Mouse (Mus musculus) stomach, embryonic 15.5 days (tissue): Measurements from ENCODE around the gene Btg2. TPM values are rescaled to one million over a fixed set of nuclear protein-coding genes. Genes with fewer than 3 reads are reported as not detected.
A peak's percentile ranks its signal among the peaks of the same experiment; 100 is the strongest.

Experiments used
- ATAC-seq: fragments of 200-750 bp; cut with Nextera tagmentation; 2 replicates; pipeline ENCODE4 v1.8.0; 2017; ENCODE audit warnings: low read depth, moderate number of reproducible peaks, moderate TSS enrichment; ENCODE audit not compliant: insufficient read depth, low FRiP score
- H3K27ac ChIP-seq: fragments of 300-500 bp; sonication (generic); 2 replicates; pipeline ENCODE4 v1.5.1; 2015; ENCODE audit warnings: mild to moderate bottlenecking, inconsistent platforms
- H3K27me3 ChIP-seq: fragments of 300-500 bp; sonication (generic); replicated peaks from 2 replicates; pipeline ENCODE4 v1.6.1; 2015; ENCODE audit warnings: inconsistent platforms
- H3K36me3 ChIP-seq: fragments of 300-500 bp; sonication (generic); 2 replicates; pipeline ENCODE4 v1.6.1; 2015; ENCODE audit warnings: inconsistent platforms
- H3K4me1 ChIP-seq: fragments of 300-500 bp; sonication (generic); 2 replicates; pipeline ENCODE4 v1.6.1; 2015; ENCODE audit warnings: inconsistent platforms
- H3K4me2 ChIP-seq: fragments of 300-500 bp; sonication (generic); 2 replicates; pipeline ENCODE4 v1.6.1; 2015; ENCODE audit warnings: mild to moderate bottlenecking, inconsistent platforms
- H3K4me3 ChIP-seq: fragments of 300-500 bp; sonication (generic); replicated peaks from 2 replicates; pipeline ENCODE4 v1.5.1; 2015; ENCODE audit warnings: inconsistent platforms
- H3K9ac ChIP-seq: fragments of 300-500 bp; sonication (generic); 2 replicates; pipeline ENCODE4 v1.6.1; 2015; ENCODE audit warnings: inconsistent platforms
- H3K9me3 ChIP-seq: fragments of 300-500 bp; sonication (generic); 2 replicates; pipeline ENCODE4 v1.6.1; 2016; ENCODE audit warnings: inconsistent platforms
- WGBS: fragments of 180-500 bp; shearing (Covaris S2); methylation state at CpG from one replicate; pipeline ENCODE4 v1.1.7; 2015; 5-methylcytosine and 5-hydroxymethylcytosine counted together
- polyA plus RNA-seq: library from polyadenylated mRNA; unstranded; fragments of >200 nt; fragmentation: Nextera tagmentation; extraction: Ambion mirVana; gene quantifications from 2 replicates; pipeline ENCODE4 v1.2.1, GENCODE M21; 2015

Btg2 gene
- polyA plus RNA-seq, 1 experiment from 2014 or later, result 72.4 TPM

DNA sequence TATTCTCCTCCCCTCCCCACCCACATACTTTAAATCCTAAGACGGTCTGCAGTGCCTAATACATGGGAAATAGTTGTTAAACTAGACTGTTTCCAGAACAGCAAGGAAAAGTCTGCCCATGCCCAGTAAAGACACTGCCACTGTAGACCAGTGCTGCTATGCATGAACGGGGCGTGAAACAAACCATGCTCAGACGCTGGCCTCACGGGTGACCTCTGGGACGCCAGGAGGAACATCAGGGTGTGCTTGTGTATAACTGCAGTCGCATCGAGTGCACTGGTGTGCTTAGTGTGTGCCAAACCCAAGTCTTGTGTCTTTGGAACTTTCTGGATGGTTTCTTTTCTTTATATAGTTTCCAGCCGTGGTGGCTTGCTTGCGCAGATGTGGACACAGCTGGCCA is 4.3 kb downstream of the Btg2 start:
- peaks cover 2% of the 10 kb centered on the region; the same call in 1 of the 2 replicates for H3K36me3 ChIP-seq
- H3K9ac ChIP-seq, result no peak overlapping the region
- no peak overlapping the region for H3K27ac ChIP-seq
- no peak for ATAC-seq
- H3K4me3 ChIP-seq, result no peak overlapping the region
- no peaks in the 10 kb centered on the region for H3K9me3 ChIP-seq
- 82% methylated on average over 10 of the region's 10 CpGs for WGBS
- peaks cover 56% of the 10 kb centered on the region for H3K4me1 ChIP-seq
- H3K27me3 ChIP-seq, result no peaks in the 10 kb centered on the region
- 0 out of 2 replicates have a peak overlapping the region, but pooled peaks have one; percentile 16 for H3K4me2 ChIP-seq

DNA sequence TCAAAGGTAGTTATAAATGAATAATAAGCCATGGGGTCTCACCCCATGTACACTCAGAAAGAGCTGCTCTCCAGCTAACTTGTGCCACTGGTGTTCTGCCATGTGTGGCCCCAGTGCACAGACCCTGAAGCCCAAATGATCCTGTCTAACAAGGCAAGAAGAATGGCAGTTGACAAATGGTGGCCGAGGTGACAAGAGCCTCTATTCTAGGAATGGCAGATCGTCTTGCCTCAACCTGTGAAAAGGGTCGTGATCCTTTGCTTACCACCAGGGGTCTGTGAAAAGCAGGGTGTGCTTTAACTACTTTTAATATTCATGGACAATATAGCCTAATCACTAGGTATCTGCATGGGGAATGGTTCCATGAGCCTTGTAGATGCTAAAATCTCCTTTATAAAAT is 4.7 kb downstream of the Btg2 start:
- no peak overlapping the region for H3K9ac ChIP-seq
- peak overlapping the region; percentile 92; the same call in 1 of the 2 replicates for H3K27ac ChIP-seq
- no peak overlapping the region for H3K4me3 ChIP-seq
- H3K4me1 ChIP-seq, result peaks cover 56% of the 10 kb centered on the region
- WGBS, result 60% methylated on average over 3 of the region's 3 CpGs
- no peak for ATAC-seq
- H3K9me3 ChIP-seq, result no peaks in the 10 kb centered on the region
- no peaks in the 10 kb centered on the region for H3K27me3 ChIP-seq
- no peak overlapping the region for H3K4me2 ChIP-seq
- H3K36me3 ChIP-seq, result peaks cover 2% of the 10 kb centered on the region; the same call in 1 of the 2 replicates

DNA sequence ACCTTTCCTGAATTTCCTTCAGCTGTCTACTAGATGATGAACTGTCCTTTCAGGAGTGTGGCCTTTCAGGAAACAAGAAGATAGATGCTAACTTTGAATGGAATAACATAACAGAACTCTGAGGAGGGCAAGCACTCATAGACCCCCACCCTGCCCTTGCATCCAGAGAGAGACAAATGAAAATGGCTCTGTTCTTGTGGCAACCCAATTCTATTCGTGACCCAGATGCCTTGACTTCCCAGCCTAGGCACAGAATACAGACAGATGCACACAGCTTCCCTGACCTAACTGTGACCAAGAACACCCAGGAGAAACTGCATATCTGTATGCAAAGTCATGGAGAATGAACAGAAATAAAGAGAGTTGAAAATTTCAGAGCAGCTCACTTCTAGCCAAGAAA is 5.3 kb downstream of the Btg2 start:
- no peak overlapping the region for H3K4me3 ChIP-seq
- no peak overlapping the region for H3K9ac ChIP-seq
- H3K9me3 ChIP-seq, result no peaks in the 10 kb centered on the region
- H3K4me1 ChIP-seq, result peaks cover 56% of the 10 kb centered on the region
- WGBS, result 62% methylated on average over 1 of the region's 1 CpGs
- no peak for ATAC-seq
- H3K27ac ChIP-seq, result peak overlapping the region; percentile 92
- H3K36me3 ChIP-seq, result peaks cover 2% of the 10 kb centered on the region; the same call in 1 of the 2 replicates
- no peak overlapping the region for H3K4me2 ChIP-seq
- H3K27me3 ChIP-seq, result no peaks in the 10 kb centered on the region

DNA sequence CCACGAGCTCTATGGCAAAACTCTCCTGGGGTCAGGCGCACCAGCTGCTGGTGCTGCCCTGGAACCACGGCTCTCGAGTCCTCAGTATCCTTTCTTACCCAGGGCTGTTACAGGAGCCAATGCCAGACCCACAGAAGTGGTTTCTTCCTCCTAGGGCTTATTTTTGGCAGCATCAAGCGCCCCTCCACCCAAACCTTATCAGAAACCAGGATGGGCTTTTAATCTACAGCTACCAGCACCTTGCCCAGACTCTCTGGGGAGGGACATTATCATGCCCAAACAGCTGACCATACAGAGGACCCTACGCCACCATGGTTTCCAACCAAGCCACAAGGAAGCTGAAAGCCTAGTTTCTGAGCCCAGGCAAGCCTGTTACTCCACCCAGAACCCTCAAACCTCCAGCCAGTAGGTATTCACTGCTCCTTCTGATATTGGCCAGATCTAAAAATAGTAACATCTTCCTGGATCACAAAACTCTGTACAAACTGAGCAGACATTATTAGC is 5.8 kb downstream of the Btg2 start:
- H3K9me3 ChIP-seq, result no peaks in the 10 kb centered on the region
- H3K36me3 ChIP-seq, result peaks cover 2% of the 10 kb centered on the region; the same call in 1 of the 2 replicates
- WGBS, result 79% methylated on average over 6 of the region's 6 CpGs
- no peak overlapping the region for H3K9ac ChIP-seq
- H3K4me2 ChIP-seq, result no peak overlapping the region
- ATAC-seq, result peak; percentile 75; the same call in 1 of the 2 replicates
- peak overlapping the region; percentile 92; the same call in 1 of the 2 replicates for H3K27ac ChIP-seq
- H3K27me3 ChIP-seq, result no peaks in the 10 kb centered on the region
- H3K4me1 ChIP-seq, result peaks cover 57% of the 10 kb centered on the region
- H3K4me3 ChIP-seq, result no peak overlapping the region

DNA sequence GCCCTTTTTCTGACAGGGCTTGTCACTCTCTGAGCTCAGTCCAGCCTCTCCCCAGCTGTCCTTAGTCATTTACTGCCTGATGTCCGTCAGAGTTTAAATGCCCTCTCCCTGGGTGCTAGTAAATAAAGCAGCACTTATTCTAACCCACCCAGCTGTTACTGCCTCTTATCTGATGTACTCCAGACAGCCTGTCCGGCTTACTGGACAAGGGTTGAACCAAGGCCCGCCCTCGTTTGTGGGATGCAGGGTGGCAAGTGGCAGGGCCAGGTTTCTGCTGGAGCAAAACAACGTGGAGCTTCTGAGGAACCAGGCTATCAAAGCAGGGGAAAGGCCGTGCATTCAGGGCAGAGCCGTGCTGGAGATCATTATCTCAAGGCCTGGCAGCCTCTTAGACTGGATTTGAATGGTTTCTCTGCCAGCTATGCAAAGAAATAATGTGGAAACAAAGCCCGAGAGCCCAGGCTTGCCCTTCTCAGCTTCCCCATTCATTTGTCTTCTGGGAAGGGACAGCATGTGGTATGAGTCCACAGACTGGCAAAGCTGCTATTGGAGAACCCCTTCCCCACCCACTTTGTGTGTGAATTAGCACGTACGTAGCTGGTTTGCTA is 7.4 kb downstream of the Btg2 start:
- no peak overlapping the region for H3K4me3 ChIP-seq
- H3K9ac ChIP-seq, result no peak overlapping the region
- H3K4me1 ChIP-seq, result peaks cover 58% of the 10 kb centered on the region
- H3K27ac ChIP-seq, result peak overlapping the region; percentile 92
- H3K4me2 ChIP-seq, result 0 out of 2 replicates have a peak overlapping the region, but pooled peaks have one; percentile 35
- 43% methylated on average over 10 of the region's 10 CpGs for WGBS
- H3K36me3 ChIP-seq, result peaks cover 2% of the 10 kb centered on the region; the same call in 1 of the 2 replicates
- no peaks in the 10 kb centered on the region for H3K9me3 ChIP-seq
- no peak for ATAC-seq
- H3K27me3 ChIP-seq, result no peaks in the 10 kb centered on the region

DNA sequence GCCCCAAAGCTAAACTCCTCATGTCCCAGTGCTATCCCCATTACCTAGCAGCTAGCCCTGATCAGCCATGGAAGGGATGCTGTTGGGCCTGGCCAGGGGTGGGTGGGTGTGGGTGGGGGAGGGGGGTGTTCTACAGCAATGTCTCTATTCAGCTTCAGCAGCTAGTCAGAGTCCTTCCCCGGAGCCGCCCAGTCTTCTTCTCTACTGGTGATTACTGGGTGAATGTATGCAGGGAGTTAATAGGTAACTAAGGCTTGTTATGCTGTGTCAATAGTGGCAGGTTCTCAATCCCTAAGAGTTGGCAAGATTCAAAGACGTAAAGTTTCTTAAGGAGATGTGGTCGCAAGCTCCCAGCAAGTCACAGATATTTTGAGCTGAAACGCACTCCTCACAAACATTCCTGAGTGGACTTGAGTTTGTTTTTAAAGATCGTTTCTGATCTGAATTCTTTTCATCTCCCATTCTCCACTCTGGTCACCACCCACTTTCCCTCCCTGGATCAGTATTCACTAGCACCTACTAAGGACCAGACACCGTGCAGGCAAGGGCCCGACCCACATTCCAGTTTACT is 8.7 kb downstream of the Btg2 start:
- H3K4me3 ChIP-seq, result no peak overlapping the region
- H3K9ac ChIP-seq, result no peak overlapping the region
- H3K36me3 ChIP-seq, result no peaks in the 10 kb centered on the region

DNA sequence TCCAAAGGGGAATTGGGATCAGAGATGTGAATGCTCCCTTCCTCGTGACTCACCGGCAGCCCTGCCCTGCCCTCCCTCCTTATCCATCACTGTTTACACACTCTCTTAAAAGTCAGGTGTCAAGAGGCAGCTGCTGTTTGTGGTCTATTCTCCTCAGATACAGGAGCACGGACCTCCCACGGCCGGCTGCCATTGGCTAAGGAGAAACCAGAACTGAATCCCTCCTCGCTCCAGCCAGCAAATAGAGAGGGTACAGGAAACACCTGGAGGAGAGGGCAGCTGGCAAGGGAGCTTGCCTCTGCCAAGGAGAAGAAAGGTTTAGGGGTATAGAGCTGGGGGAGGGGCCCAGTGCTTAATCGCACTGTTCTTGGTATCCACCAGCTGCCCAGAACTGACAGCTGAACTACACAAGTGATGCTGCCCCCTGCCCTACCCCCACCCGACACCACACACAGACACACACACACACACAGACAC is 11.7 kb downstream of the Btg2 start:
- H3K9ac ChIP-seq, result no peak overlapping the region
- H3K4me3 ChIP-seq, result no peak overlapping the region
- WGBS, result 5% methylated on average over 8 of the region's 8 CpGs
- no peak overlapping the region for H3K4me2 ChIP-seq
- H3K9me3 ChIP-seq, result no peaks in the 10 kb centered on the region
- no peaks in the 10 kb centered on the region for H3K27me3 ChIP-seq
- H3K27ac ChIP-seq, result peak overlapping the region; percentile 99
- no peaks in the 10 kb centered on the region for H3K36me3 ChIP-seq
- ATAC-seq, result peak; percentile 84
- H3K4me1 ChIP-seq, result peaks cover 75% of the 10 kb centered on the region

More for the DNA sequence above, 8.7 kb downstream of the Btg2 start:
- H3K4me2 ChIP-seq, result peak overlapping the region; percentile 35
- WGBS, result 56% methylated on average over 8 of the region's 8 CpGs
- peak; percentile 42 for ATAC-seq
- H3K27me3 ChIP-seq, result no peaks in the 10 kb centered on the region
- H3K9me3 ChIP-seq, result no peaks in the 10 kb centered on the region
- peaks cover 62% of the 10 kb centered on the region for H3K4me1 ChIP-seq
- peak overlapping the region; percentile 92 for H3K27ac ChIP-seq

DNA sequence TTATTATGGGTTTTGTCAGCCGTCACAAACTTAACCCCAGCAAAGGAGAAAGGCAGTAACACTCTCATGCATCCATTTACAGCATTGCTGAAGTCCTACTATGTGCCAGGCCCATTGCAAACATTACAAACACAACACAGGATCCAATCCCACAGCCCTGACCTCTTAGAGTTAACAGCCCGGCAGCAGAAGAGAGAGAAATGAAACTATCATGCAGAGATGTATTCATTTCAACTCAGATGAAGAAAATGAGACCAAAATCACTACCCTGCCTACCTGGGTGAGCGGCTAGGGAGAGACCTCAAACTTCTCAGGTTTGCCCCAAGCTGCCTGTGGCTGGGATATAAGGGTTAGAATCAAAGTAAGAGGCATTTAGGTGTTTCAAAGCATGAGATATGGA is 12.4 kb downstream of the Btg2 start:
- no peak overlapping the region for H3K4me3 ChIP-seq
- WGBS, result 33% methylated on average over 3 of the region's 3 CpGs
- peaks cover 76% of the 10 kb centered on the region for H3K4me1 ChIP-seq
- no peak overlapping the region for H3K9ac ChIP-seq
- peak overlapping the region; percentile 99 for H3K27ac ChIP-seq
- no peaks in the 10 kb centered on the region for H3K36me3 ChIP-seq
- no peak overlapping the region for H3K4me2 ChIP-seq
- no peaks in the 10 kb centered on the region for H3K9me3 ChIP-seq
- no peak for ATAC-seq
- no peaks in the 10 kb centered on the region for H3K27me3 ChIP-seq

DNA sequence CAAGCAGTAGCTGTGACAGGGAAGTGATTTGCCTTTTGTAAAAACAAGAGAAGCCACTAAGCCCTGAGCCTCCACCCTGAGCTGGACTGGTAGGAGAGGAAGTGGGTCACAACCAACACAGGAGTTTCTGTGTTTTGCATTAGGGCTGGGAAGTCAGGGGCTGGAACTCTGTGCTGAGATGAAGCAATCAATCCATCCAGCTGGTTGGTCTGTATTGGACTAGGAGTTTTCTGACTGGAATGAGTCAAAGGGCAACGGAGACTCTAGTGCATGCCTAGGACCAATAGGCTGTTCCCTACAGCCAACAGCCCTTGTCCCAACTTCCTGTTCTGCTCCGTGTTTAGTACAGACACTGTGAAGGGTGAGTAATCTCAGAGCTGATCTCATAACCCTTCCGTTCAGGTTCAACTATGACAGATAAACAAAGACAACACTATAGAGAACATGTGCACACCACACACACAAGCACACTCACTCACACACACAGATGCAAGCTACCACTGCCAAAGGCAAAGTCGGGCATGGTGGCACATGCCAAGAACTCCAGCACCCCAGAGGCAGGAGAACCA is 13.6 kb downstream of the Btg2 start:
- Histone ChIP-seq H3K4me2 (no peak overlapping the region), H3K4me1 (peaks cover 74% of the 10 kb centered on the region), H3K27ac (peak overlapping the region; percentile 99), H3K4me3 (no peak overlapping the region), H3K27me3 (no peaks in the 10 kb centered on the region), H3K9ac (no peak overlapping the region), H3K36me3 (no peaks in the 10 kb centered on the region), H3K9me3 (no peaks in the 10 kb centered on the region)
- no peak for ATAC-seq
- WGBS, result 43% methylated on average over 4 of the region's 4 CpGs

DNA sequence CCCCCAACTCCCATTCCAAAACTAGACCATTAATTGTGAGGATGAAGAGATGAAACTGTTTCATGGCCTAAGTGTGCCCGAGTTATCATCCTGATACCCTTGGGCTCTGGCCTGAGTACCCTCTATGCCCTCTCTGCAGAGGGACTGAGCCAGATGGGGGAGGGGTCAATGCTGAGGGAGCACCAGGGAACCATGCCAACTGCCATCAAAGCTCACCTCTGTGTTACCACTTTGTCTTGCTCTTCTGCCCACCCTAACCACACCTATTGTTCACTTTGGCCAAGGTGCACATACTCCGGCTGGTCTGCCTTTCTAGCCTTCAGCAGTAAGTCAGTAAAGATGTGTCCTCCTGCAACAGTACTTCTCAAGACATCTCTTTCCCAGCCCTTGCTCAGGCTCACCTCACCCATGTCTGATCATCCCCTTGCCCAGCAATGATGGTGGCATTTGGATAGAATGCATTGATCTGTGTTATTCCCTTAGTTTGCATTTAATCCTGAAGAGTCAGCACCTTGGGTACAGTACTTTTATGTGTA is 14.6 kb downstream of the Btg2 start:
- WGBS, result 82% methylated on average over 2 of the region's 2 CpGs
- Histone ChIP-seq H3K4me2 (no peak overlapping the region), H3K4me1 (peaks cover 77% of the 10 kb centered on the region)

DNA sequence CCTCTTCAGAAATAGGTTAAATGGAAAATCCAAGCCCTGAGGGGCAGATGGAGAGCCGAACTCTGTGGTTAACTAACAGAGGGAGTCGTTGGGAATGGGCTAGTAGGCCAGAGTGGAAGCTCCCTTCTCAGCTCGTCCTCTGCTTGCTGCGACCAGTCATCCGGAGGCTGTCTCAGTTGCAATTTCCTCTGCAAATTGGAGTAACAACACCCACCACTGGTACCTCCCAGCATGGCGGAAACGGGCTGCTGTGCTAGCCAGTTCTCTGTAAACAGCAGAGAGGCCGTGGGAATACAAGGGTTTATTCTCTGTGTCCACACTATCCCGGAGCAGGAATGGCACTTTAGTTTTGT is 15.2 kb downstream of the Btg2 start:
- Histone ChIP-seq H3K4me3 (peak overlapping the region; percentile 15; the same call in 1 of the 2 replicates), H3K27ac (peak overlapping the region; percentile 99), H3K4me2 (peak overlapping the region; percentile 48), H3K4me1 (peaks cover 77% of the 10 kb centered on the region), H3K9me3 (no peaks in the 10 kb centered on the region), H3K9ac (peak overlapping the region; percentile 10; the same call in 1 of the 2 replicates), H3K36me3 (no peaks in the 10 kb centered on the region), H3K27me3 (no peaks in the 10 kb centered on the region)
- WGBS, result 15% methylated on average over 9 of the region's 9 CpGs
- ATAC-seq, result no peak

More for the DNA sequence above, 14.6 kb downstream of the Btg2 start:
- Histone ChIP-seq H3K4me3 (no peak overlapping the region), H3K9me3 (no peaks in the 10 kb centered on the region), H3K27me3 (no peaks in the 10 kb centered on the region), H3K36me3 (no peaks in the 10 kb centered on the region), H3K9ac (no peak overlapping the region), H3K27ac (peak overlapping the region; percentile 99)
- no peak for ATAC-seq
